Mouse (Mus musculus) midbrain, postnatal 0 days (tissue): ENCODE results near the gene Tmem69. TPM values are rescaled to one million over a fixed set of nuclear protein-coding genes. Genes with fewer than 3 reads are reported as not detected.

Experiments
- ATAC-seq: fragments of 200-750 bp; cut with Nextera tagmentation; 2 replicates; pipeline ENCODE4 v1.8.0; 2017; ENCODE audit warnings: moderate number of reproducible peaks, mild to moderate bottlenecking, moderate TSS enrichment, moderate library complexity; ENCODE audit not compliant: low FRiP score
- DNase-seq: peaks from one replicate; pipeline ENCODE4 v3.0.0-alpha.2; 2015; ENCODE audit warnings: low spot score
- H3K27ac ChIP-seq: fragments of 300-500 bp; sonication (generic); 2 replicates; pipeline ENCODE4 v1.5.1; 2014; ENCODE audit warnings: low read depth, mild to moderate bottlenecking, low read length, mixed read lengths
- H3K27me3 ChIP-seq: fragments of 300-500 bp; sonication (generic); 2 replicates; pipeline ENCODE4 v1.6.1; 2014; ENCODE audit warnings: low read length, control low read depth, mixed read lengths; ENCODE audit not compliant: insufficient read depth
- H3K36me3 ChIP-seq: fragments of 300-500 bp; sonication (generic); 2 replicates; pipeline ENCODE4 v1.6.1; 2014; ENCODE audit warnings: low read length, control low read depth, mixed read lengths; ENCODE audit not compliant: insufficient read depth
- H3K4me1 ChIP-seq: fragments of 300-500 bp; sonication (generic); 2 replicates; pipeline ENCODE4 v1.6.1; 2014; ENCODE audit warnings: mild to moderate bottlenecking, control low read depth, antibody characterized with exemption, low read length, mixed read lengths; ENCODE audit not compliant: insufficient read depth
- H3K4me2 ChIP-seq: fragments of 300-500 bp; sonication (generic); 2 replicates; pipeline ENCODE4 v1.6.1; 2014; ENCODE audit warnings: low read depth, mild to moderate bottlenecking, low read length, mixed read lengths; ENCODE audit not compliant: poor library complexity, severe bottlenecking
- H3K4me3 ChIP-seq: fragments of 300-500 bp; sonication (generic); 2 replicates; pipeline ENCODE4 v1.5.1; 2014; ENCODE audit warnings: low read depth, mild to moderate bottlenecking, low read length, moderate library complexity
- H3K9ac ChIP-seq: fragments of 300-500 bp; sonication (generic); replicated peaks from 2 replicates; pipeline ENCODE4 v1.6.1; 2014; ENCODE audit warnings: mild to moderate bottlenecking, low read length, moderate library complexity, mixed read lengths; ENCODE audit not compliant: poor library complexity, severe bottlenecking
- H3K9me3 ChIP-seq: fragments of 300-500 bp; sonication (generic); 2 replicates; pipeline ENCODE4 v1.6.1; 2016; ENCODE audit warnings: low read length, control low read depth
- CTCF ChIP-seq: IDR thresholded peaks from 2 replicates; pipeline ENCODE4 v1.5.1; 2016; ENCODE audit warnings: antibody characterized with exemption, mild to moderate bottlenecking
- WGBS: fragments of 180-500 bp; shearing (Covaris S2); extraction: QIAGEN DNeasy Blood & Tissue Kit; methylation state at CpG from one replicate; pipeline ENCODE4 v1.1.7; 2014; 5-methylcytosine and 5-hydroxymethylcytosine counted together
- polyA plus RNA-seq: library from polyadenylated mRNA; unstranded; fragments of >200 nt; fragmentation: Nextera tagmentation; extraction: Ambion mirVana; gene quantifications from 2 replicates; pipeline ENCODE4 v1.2.1, GENCODE M21; 2015
- total RNA-seq: library from RNA; depleted of rRNA; stranded (reverse); fragments of >200 nt; gene quantifications from 2 replicates; pipeline ENCODE4 v1.2.3, GENCODE M21; 2014; rRNA removed

Gene Tmem69
- total and polyA plus RNA-seq, 2 experiments from 2014 or later = 12.6 to 14.0 TPM

DNA sequence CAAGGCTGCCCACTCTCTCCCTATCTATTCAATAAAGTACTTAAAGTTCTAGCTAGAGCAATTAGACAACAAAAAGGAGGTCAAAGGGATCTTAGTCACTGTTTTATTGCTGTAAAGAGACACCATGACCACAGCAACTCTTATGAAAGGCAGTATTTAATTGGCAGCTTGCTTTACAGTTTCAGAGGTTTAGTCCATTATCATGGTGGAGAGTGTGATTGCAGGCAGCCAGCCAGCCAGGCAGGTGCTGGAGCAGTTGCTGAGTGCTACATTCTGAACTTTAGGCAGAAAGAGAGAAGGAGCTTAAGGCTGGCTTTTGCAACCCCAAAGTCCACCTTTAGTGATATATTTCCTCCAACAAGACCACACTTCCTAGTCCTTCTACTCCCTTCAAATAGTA is 19.4 kb downstream of the Tmem69 start:
- H3K4me3 ChIP-seq = no peak overlapping the region
- no peak overlapping the region for H3K27ac ChIP-seq
- no peak for ATAC-seq
- DNase-seq = no peak
- no peak overlapping the region for H3K9ac ChIP-seq
- H3K4me1 ChIP-seq = no peaks in the 10 kb centered on the region
- H3K4me2 ChIP-seq = no peak overlapping the region
- no peaks in the 10 kb centered on the region for H3K27me3 ChIP-seq
- H3K9me3 ChIP-seq = no peaks in the 10 kb centered on the region
- TF ChIP-seq CTCF = no peak
- H3K36me3 ChIP-seq = no peaks in the 10 kb centered on the region; the same call in 1 of the 2 replicates

DNA sequence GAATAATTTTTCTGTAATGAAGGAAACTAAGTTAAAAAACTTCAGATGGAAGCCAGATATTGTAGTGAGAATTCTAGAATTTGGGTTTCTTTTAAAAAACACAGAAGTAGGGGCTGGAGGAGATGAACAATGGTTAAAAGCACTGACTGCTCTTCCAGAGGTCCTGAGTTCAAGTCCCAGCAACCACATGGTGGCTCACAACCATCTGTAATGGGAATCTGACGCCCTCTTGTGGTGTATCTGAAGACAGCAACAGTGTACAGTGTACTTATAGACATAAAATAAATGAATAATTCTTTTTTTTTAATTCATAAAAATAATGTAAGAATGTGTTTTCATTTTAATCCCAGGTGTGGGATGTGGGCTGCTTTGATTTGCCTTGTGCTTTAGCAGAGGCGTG is 24.6 kb downstream of the Tmem69 start:
- no peak for ATAC-seq
- Histone ChIP-seq H3K4me1 (no peaks in the 10 kb centered on the region), H3K4me3 (no peak overlapping the region), H3K4me2 (no peak overlapping the region), H3K9me3 (no peaks in the 10 kb centered on the region), H3K9ac (no peak overlapping the region), H3K36me3 (no peaks in the 10 kb centered on the region; the same call in 1 of the 2 replicates), H3K27me3 (no peaks in the 10 kb centered on the region), H3K27ac (no peak overlapping the region)
- WGBS = 65% methylated on average over 2 of the region's 2 CpGs
- 0 out of 2 replicates have a peak, but pooled peaks have one; percentile 14 for TF ChIP-seq CTCF
- no peak for DNase-seq

DNA sequence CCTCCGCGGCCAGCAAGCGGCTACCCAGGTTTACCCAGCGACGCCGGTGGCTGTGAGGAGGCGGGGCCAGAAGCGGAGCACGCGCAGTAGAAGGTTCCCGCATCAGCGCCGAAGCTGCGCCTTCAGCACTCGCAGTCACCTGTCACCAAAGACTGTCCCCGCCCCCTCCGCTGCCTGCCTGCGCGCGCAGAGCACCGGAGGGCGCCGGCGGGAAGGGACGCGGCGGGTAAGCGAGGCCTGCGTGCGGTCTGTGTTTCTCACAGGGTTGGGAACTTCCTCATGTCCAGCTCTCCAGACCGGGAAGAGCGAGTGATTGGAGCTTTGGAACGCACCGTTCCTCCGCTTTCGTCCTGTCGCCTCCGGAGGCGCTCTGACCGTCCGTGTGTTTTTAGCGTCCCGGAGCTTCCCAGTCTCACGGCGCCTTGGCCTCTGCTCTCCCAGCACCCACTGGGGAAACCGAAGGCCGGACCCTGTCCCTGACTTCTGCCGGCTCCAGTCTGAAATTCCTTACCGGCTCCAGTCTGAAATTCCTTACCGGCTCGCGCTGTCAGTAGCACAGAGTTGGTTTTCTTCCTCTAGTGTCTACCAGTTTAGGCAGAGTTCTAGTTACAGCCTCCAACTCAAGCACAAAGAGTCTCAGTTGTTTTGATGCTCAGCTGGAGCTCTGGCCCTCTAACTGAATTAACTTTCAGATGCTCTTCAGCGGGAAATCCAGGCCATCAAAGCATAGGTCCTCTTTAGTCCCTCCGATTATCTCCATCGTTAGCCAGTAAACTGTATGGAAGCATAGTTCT is 48.1 kb downstream of the Tmem69 start, which contains the start of gene Ipp:
Ipp (plus strand) TSS at position 125 of the 794 bp plus-strand sequence.
- no peaks in the 10 kb centered on the region for H3K9me3 ChIP-seq
- peak within 1 kb of the TSS; percentile 67 for H3K9ac ChIP-seq
- H3K4me3 ChIP-seq = peak within 1 kb of the TSS; percentile 61
- no peaks in the 10 kb centered on the region for H3K36me3 ChIP-seq
- ATAC-seq = peak; percentile 98
- peaks cover 5% of the 10 kb centered on the region; the same call in 1 of the 2 replicates for H3K4me1 ChIP-seq
- peak within 1 kb of the TSS; percentile 74 for H3K27ac ChIP-seq
- no peaks in the 10 kb centered on the region for H3K27me3 ChIP-seq
- DNase-seq = peak; percentile 96
- TF ChIP-seq CTCF = peak; percentile 48; the same call in 1 of the 2 replicates
- peak within 1 kb of the TSS; percentile 68 for H3K4me2 ChIP-seq
- under 1% methylated on average over 55 of the region's 55 CpGs for WGBS

- H3K27me3 ChIP-seq = no peaks in the 10 kb centered on the region
- peak overlapping the region; percentile 68 for H3K4me2 ChIP-seq
- 27% methylated on average over 11 of the region's 11 CpGs for WGBS
- peak; percentile 41 for ATAC-seq
- no peak for DNase-seq
- peak overlapping the region; percentile 61 for H3K4me3 ChIP-seq
- H3K27ac ChIP-seq = peak overlapping the region; percentile 74
- H3K9ac ChIP-seq = peak overlapping the region; percentile 67
- no peaks in the 10 kb centered on the region for H3K9me3 ChIP-seq
- no peak for TF ChIP-seq CTCF
- no peaks in the 10 kb centered on the region for H3K36me3 ChIP-seq
- peaks cover 5% of the 10 kb centered on the region; the same call in 1 of the 2 replicates for H3K4me1 ChIP-seq
Measured at GRCm38 (mm10) chr4:116506886-116507424, 48.8 kb downstream of the Tmem69 start.

Other genes with a start within 250 kb of the Tmem69 start
- gene Mast2, start 91.8 kb downstream of the Tmem69 start, total RNA-seq = 95.8 and 97.4 TPM in 2 replicates
- gene Mast2, start 91.8 kb downstream of the Tmem69 start, polyA plus RNA-seq = 27.1 and 30.3 TPM in 2 replicates
- gene Ipp, start 48.4 kb downstream of the Tmem69 start, total RNA-seq = 6.5 and 7.2 TPM in 2 replicates
- gene Ipp, start 48.4 kb downstream of the Tmem69 start, polyA plus RNA-seq = 10.5 and 10.9 TPM in 2 replicates
- gene Gpbp1l1, start 1.7 kb upstream of the Tmem69 start, total RNA-seq = 33.7 and 45.5 TPM in 2 replicates
- gene Gpbp1l1, start 1.7 kb upstream of the Tmem69 start, polyA plus RNA-seq = 13.7 and 14.7 TPM in 2 replicates
- gene Ccdc17, start 40.7 kb upstream of the Tmem69 start, total RNA-seq = 0.44 and 5.1 TPM in 2 replicates
- gene Ccdc17, start 40.7 kb upstream of the Tmem69 start, polyA plus RNA-seq = 3.2 and 4.1 TPM in 2 replicates
- 51.6 and 78.7 TPM in 2 replicates for gene Nasp, start 72.0 kb upstream of the Tmem69 start, total RNA-seq
- 67.2 and 76.3 TPM in 2 replicates for gene Nasp, start 72.0 kb upstream of the Tmem69 start, polyA plus RNA-seq
- gene Akr1a1, start 95.7 kb upstream of the Tmem69 start, total RNA-seq = 475 and 495 TPM in 2 replicates
- gene Akr1a1, start 95.7 kb upstream of the Tmem69 start, polyA plus RNA-seq = 684 and 729 TPM in 2 replicates
- 171 and 207 TPM in 2 replicates for gene Prdx1, start 129.6 kb upstream of the Tmem69 start, total RNA-seq
- 546 and 551 TPM in 2 replicates for gene Prdx1, start 129.6 kb upstream of the Tmem69 start, polyA plus RNA-seq
- gene Mmachc, start 152.5 kb upstream of the Tmem69 start, total RNA-seq = 20.8 and 24.3 TPM in 2 replicates
- gene Mmachc, start 152.5 kb upstream of the Tmem69 start, polyA plus RNA-seq = 16.6 and 16.8 TPM in 2 replicates
- 10.3 and 10.9 TPM in 2 replicates for gene Ccdc163, start 152.6 kb upstream of the Tmem69 start, total RNA-seq
- 4.7 and 5.4 TPM in 2 replicates for gene Ccdc163, start 152.6 kb upstream of the Tmem69 start, polyA plus RNA-seq
- gene Tesk2, start 165.0 kb upstream of the Tmem69 start, total RNA-seq = 0.77 and 2.5 TPM in 2 replicates
- 1.6 and 1.7 TPM in 2 replicates for gene Tesk2, start 165.0 kb upstream of the Tmem69 start, polyA plus RNA-seq